Mouse (Mus musculus): ENCODE measurements around the gene Ankrd23. TPM values are rescaled to one million over a fixed set of nuclear protein-coding genes. Genes with fewer than 3 reads are reported as not detected.

Gene Ankrd23
- total RNA-seq, 1 experiment from 2014 or later = 9.1 TPM

GRCm38 (mm10) chr1:36524058-36524457 lies 12.6 kb downstream of the Ankrd23 start:
- ATAC-seq (replicated peaks; ENCODE audit: low read depth, poor library complexity, severe bottlenecking) = no peak

- no peak for ATAC-seq (replicated peaks; ENCODE audit: low read depth, poor library complexity, severe bottlenecking)
Observed at GRCm38 (mm10) chr1:36523332-36524013, 13.2 kb downstream of the Ankrd23 start.

GRCm38 (mm10) chr1:36522210-36522609 lies 14.5 kb downstream of the Ankrd23 start:
- no peak for ATAC-seq (replicated peaks; ENCODE audit: low read depth, poor library complexity, severe bottlenecking)

- ATAC-seq (replicated peaks; ENCODE audit: low read depth, poor library complexity, severe bottlenecking) = no peak
Observed at GRCm38 (mm10) chr1:36519626-36520025, 17.1 kb downstream of the Ankrd23 start.

- ATAC-seq (replicated peaks; ENCODE audit: low read depth, poor library complexity, severe bottlenecking) = no peak
Observed at GRCm38 (mm10) chr1:36518259-36518658, 18.4 kb downstream of the Ankrd23 start.

- no peak for ATAC-seq (replicated peaks; ENCODE audit: low read depth, poor library complexity, severe bottlenecking)
Observed at GRCm38 (mm10) chr1:36513718-36514117, 23.0 kb downstream of the Ankrd23 start.

- ATAC-seq (replicated peaks; ENCODE audit: low read depth, poor library complexity, severe bottlenecking) = no peak
Observed at GRCm38 (mm10) chr1:36513310-36513709, 23.4 kb downstream of the Ankrd23 start.

GRCm38 (mm10) chr1:36512966-36513280 lies 23.8 kb downstream of the Ankrd23 start:
- no peak for ATAC-seq (replicated peaks; ENCODE audit: low read depth, poor library complexity, severe bottlenecking)

GRCm38 (mm10) chr1:36512089-36512965 lies 24.4 kb downstream of the Ankrd23 start:
- ATAC-seq (replicated peaks; ENCODE audit: low read depth, poor library complexity, severe bottlenecking) = no peak

GRCm38 (mm10) chr1:36511289-36512021 lies 25.2 kb downstream of the Ankrd23 start, which contains the start of gene Cnnm3:
Gene Cnnm3, plus strand, starts transcription at chr1:36511867.
- ATAC-seq (replicated peaks; ENCODE audit: low read depth, poor library complexity, severe bottlenecking) = peak; percentile 94

- peak; percentile 20; the same call in 1 of the 2 replicates for ATAC-seq (replicated peaks; ENCODE audit: low read depth, poor library complexity, severe bottlenecking)
Observed at GRCm38 (mm10) chr1:36508238-36508637, 28.4 kb downstream of the Ankrd23 start.

GRCm38 (mm10) chr1:36501261-36501660 lies 35.4 kb downstream of the Ankrd23 start:
- ATAC-seq (replicated peaks; ENCODE audit: low read depth, poor library complexity, severe bottlenecking) = peak; percentile 82

GRCm38 (mm10) chr1:36497312-36497711 lies 39.4 kb downstream of the Ankrd23 start:
- ATAC-seq (replicated peaks; ENCODE audit: low read depth, poor library complexity, severe bottlenecking) = no peak

- ATAC-seq (replicated peaks; ENCODE audit: low read depth, poor library complexity, severe bottlenecking) = no peak
Observed at GRCm38 (mm10) chr1:36496719-36497118, 40.0 kb downstream of the Ankrd23 start.

GRCm38 (mm10) chr1:36493299-36493698 lies 43.4 kb downstream of the Ankrd23 start:
- no peak for ATAC-seq (replicated peaks; ENCODE audit: low read depth, poor library complexity, severe bottlenecking)

GRCm38 (mm10) chr1:36492416-36493139 lies 44.1 kb downstream of the Ankrd23 start:
- peak; percentile 39; the same call in 1 of the 2 replicates for ATAC-seq (replicated peaks; ENCODE audit: low read depth, poor library complexity, severe bottlenecking)

- ATAC-seq (replicated peaks; ENCODE audit: low read depth, poor library complexity, severe bottlenecking) = no peak
Observed at GRCm38 (mm10) chr1:36489661-36490060, 47.0 kb downstream of the Ankrd23 start.

- no peak for ATAC-seq (replicated peaks; ENCODE audit: low read depth, poor library complexity, severe bottlenecking)
Observed at GRCm38 (mm10) chr1:36487111-36487510, 49.6 kb downstream of the Ankrd23 start.

GRCm38 (mm10) chr1:36485080-36485479 lies 51.6 kb downstream of the Ankrd23 start:
- no peak for ATAC-seq (replicated peaks; ENCODE audit: low read depth, poor library complexity, severe bottlenecking)

GRCm38 (mm10) chr1:36483825-36484224 lies 52.9 kb downstream of the Ankrd23 start:
- no peak for ATAC-seq (replicated peaks; ENCODE audit: low read depth, poor library complexity, severe bottlenecking)

All from common myeloid progenitor, adult 5-6 weeks (primary cell).